Mouse (Mus musculus): ENCODE measurements around the gene Rnf26.

The Rnf26 gene

DNA sequence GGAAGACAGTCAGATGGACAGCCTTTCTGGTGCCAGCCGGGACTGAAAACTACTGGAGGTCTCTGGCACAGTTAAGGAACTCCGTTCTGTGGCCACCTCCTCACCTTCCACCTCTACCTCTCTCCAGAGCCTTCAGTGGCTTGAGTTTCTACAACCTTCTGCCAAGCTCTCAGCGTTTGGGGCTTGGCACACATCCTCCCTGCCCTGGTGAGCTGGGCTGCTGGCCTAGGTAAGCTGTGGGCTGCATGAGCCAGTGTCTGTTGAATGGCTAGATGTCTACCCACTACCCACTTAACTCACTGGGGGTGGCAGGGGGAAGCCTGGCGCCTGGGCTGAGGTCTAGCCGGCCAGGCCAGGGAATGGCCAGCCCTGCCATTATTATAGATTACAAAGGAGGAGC is 40.2 kb downstream of the Rnf26 start:
- DNase-seq = peak; percentile 5

DNA sequence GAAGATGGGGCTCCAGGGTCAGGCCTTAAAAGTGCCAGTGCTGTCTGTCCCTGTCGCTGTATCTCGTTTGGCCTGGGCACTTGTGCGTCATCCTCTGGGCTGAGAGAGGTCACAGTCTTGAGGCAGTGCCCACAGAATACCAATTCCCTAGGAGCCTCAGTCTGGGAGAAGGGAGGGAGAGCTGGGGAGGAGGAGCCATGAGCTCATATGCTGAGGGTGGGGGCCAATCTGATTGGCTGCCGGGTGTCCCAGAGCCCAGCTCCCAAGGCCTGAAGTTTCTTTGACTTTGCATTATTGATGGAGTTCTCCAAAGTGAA is 40.8 kb downstream of the Rnf26 start:
- peak; percentile 16 for DNase-seq

- no peak for DNase-seq
These were observed 41.3 kb downstream of the Rnf26 start for GRCm38 (mm10) chr9:44071914-44072598.

DNA sequence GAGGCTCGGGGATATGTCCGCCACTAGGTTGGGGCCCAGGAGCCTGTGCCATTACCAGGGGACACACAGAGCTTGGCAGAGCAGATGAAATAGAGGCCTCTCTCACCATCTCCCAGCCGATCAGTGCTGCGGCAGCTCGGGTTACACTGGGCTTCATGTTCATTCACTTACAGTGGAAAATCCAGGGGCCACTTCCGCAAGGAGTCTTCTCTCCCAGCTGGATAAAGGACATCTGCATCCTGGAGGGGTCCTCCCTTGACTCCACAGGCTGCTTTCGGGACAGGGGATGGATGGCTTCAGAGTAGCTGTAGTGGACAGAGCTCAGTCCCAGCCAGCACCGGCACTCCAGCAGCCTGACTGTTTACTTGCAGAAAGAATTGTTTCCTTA is 42.5 kb downstream of the Rnf26 start:
- DNase-seq = no peak

DNA sequence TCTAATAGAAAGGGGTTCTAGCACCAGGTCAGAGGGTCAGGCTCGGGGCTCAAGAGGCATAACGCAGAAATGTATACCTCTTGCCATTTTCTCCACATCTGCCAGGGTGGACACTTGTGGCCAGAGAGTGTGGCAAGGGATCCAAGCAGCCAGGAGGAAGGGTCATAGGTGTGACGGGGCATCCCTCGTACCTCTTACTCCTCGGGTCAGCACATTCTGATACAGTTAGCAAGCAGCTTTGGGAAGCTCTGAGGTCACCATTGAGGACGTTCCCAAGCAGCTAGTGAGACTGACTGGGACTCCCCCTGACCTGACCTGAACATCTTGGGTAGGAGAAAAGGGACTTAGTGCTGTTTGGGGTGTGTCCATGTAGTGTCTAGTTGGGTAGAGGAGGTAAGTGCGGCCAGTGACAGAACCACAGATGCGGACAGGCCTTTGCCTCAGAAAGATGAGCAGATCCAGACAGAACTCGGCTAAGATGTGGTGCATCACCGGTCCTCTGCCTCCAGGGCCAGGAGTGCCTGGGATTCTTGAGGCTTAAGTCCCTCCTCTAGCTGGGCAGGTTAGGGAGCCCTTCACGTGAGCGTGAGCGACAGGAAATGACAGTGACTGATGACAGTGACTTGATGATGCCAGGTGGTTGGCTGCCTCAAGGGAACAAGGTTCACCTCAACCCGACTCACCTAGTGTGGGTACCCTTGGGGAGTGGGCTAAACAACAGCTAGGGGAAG is 43.0 kb downstream of the Rnf26 start:
- no peak for DNase-seq

GRCm38 (mm10) chr9:44069252-44069651 is 44.1 kb downstream of the Rnf26 start:
- no peak for DNase-seq

- no peak for DNase-seq
These were observed 45.4 kb downstream of the Rnf26 start for GRCm38 (mm10) chr9:44067960-44068330.

GRCm38 (mm10) chr9:44067241-44067959 is 45.9 kb downstream of the Rnf26 start:
- DNase-seq = no peak

- peak; percentile 100 for DNase-seq
These were observed 46.5 kb downstream of the Rnf26 start, which contains the start of gene Usp2 for GRCm38 (mm10) chr9:44066785-44067225. TSS of gene Usp2 (plus strand) at chr9:44067021.

GRCm38 (mm10) chr9:44065177-44065576 is 48.1 kb downstream of the Rnf26 start:
- DNase-seq = no peak

GRCm38 (mm10) chr9:44058606-44059005 is 54.7 kb downstream of the Rnf26 start:
- DNase-seq = no peak

DNA sequence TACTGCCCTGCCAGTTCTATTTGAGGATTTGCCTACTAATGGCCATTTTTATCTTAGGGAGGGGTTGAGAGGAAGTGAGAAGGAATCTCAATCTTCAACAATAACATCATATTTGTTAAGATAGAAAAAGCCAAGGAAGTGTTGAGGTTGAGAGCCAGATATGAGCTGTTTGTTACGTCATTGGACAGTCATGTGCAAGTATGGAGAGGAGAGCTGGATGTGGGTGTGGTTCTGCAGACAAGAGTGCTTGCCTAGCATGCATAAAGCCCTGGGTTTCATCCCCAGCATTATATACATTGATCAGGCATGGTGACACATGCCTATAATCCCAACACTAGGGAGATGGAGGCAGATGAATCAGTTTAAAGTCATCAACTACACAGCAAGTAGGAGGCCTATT is 59.4 kb downstream of the Rnf26 start:
- no peak for DNase-seq

DNA sequence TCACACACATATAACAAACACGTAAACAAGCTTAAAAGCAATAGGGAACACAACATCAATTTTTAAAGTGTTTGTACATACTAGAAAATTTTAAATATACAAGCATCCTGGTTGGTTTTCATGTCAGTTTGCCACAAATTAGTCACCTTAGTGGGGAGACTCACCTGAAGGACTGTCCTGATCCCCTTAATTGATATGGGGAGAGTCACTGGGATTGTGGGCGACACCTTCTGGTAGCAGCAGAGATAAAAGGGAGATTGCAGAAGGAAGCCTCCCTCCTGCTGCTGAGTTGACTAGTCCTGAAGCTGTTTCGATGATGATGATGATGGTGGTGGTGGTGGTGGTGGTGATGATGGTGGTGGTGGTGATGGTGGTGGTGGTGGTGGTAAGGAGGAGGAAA is 60.5 kb downstream of the Rnf26 start:
- DNase-seq = no peak

- DNase-seq = no peak
These were observed 63.7 kb downstream of the Rnf26 start for GRCm38 (mm10) chr9:44049381-44050165.

DNA sequence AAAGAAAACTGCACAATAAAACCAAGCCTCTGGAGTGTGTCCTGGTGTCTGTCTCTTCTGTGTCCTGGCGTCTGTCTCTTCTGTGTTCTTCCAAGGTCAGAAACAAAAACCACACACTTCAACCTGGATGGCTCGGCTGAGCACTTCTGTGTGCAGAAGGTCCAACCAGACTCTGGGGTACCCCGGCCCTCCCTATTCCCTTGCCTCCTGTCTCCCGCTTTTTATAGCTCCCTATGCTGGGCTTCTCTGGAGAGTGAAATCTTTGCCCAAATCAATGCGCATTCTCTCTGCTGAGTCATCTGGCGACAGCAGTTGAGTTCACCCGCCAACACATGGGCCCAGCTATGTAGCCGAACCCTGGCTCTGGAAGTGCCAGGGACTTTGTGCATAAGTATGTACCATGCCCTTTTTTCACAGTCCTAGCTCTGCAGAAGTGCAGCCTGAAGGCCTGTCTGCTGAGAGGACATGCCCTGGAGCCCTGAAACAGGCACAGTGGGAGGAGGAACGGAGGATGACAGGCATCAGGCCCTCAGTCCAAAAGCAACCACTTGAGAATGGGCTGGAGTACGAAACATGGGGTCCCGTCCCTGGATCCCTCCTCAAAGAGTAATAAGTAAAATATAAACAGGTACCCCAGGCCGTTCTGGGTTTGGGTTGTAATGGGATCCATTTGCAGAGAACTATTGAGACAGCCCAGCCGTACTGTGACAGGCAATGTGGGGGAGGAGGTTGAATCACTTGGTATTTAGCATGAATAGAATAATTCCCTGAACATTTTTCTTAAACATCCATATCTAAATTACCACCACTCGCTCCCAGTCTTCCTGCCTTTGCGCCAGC is 64.6 kb downstream of the Rnf26 start:
- DNase-seq = no peak

DNA sequence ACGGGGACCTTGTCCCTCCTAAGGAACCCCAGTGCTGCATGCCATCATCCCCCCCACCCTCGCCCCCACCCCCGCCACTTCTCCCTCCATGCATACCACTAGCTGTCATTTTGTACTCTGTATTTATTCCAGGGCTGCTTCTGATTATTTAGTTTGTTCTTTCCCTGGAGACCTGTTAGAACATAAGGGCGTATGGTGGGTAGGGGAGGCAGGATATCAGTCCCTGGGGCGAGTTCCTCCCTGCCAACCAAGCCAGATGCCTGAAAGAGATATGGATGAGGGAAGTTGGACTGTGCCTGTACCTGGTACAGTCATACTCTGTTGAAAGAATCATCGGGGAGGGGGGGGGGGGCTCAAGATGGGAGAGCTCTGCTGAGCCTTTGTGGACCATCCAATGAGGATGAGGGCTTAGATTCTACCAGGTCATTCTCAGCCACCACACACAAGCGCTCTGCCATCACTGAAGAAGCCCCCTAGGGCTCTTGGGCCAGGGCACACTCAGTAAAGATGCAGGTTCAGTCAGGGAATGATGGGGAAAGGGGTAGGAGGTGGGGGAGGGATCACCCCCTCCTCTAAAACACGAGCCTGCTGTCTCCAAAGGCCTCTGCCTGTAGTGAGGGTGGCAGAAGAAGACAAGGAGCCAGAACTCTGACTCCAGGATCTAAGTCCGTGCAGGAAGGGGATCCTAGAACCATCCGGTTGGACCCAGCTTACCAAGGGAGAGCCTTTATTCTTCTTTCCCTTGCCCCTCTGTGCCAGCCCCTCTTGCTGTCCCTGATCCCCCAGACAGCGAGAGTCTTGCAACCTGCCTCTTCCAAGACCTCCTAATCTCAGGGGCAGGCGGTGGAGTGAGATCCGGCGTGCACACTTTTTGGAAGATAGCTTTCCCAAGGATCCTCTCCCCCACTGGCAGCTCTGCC is 65.5 kb downstream of the Rnf26 start:
- no peak for DNase-seq

DNA sequence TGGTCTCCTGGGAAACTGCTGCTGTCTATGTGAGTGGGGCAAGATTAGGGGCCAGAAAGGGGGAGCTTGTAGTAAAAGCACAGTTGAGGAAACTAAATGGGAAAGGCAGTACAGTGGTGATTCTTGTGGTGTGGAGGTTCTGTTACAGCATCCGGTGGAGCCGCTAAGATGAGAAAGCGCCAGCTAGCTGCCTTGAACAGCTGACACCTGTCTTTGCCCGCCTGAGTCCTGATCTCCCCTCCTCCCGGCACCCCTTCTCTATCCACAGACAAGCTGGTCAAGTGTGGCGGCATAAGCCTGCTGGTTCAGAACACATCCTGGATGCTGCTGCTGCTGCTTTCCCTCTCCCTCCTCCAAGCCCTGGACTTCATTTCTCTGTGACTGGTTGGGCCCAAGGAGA is 66.2 kb downstream of the Rnf26 start:
- no peak for DNase-seq

GRCm38 (mm10) chr9:44046426-44046825 is 66.9 kb downstream of the Rnf26 start:
- no peak for DNase-seq

- DNase-seq = no peak
These were observed 67.4 kb downstream of the Rnf26 start for GRCm38 (mm10) chr9:44045884-44046272.

Data from kidney, adult 18-20 months (tissue).